Mouse (Mus musculus): ENCODE measurements around the gene E430018J23Rik.

E430018J23Rik gene

DNA sequence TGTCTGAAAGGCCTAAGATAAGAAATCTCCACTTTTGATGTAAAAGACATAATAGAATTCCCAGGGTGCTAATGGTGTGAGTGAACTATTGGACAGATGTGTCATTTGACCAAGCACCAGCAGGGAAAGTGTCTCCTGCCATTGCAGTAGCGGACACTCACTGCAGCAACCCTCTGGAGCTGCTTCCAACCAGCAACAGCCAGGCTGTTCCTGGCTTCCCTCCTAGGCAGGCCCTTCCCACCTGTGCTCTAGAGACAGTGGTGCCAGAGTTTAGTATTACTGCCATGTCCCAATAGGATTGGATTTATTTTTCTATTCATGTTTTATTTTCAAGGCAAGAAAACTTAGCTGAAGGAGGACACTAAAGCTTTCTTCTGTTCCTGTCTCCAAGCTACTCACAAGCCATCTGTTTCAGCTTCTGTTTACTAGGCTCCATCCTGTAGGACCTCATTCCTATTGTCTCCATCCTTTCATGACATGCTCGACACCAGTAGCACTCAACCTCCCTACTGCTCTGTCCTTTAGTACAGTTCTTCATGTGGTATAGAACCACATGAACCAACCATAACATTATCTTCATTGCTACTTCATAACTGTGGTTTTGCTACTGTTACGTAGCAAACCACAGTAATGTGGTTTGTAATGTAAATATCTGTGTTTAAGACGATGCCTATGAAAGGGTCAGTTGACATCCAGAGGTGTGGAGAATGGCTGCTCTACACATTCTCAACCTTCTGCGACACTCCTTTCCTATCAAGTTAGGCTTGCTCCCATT is 42.0 kb downstream of the E430018J23Rik start:
- no peak for TF ChIP-seq GATA4 (IDR thresholded peaks at IDR 0.05; ENCODE audit: insufficient replicate concordance, low read length)

DNA sequence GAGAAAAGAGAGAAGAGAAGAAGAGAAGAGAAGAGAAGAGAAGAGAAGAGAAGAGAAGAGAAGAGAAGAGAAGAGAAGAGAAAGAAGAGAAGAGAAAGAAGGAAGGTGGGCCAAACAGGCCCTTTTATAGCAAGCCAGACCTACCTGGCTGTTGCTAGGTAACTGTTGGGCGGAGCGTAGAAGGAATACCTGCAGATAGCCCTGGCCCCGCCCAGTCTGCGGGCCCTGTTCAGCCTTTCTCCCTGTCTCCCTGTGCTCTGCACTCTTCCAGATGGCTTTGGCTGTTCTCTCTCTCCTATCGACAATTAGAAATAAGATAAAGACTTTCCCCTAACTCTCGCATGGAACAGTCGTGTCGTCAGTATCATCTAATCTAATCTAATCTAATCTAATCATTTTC is 46.8 kb downstream of the E430018J23Rik start:
- TF ChIP-seq GATA4 (IDR thresholded peaks at IDR 0.05; ENCODE audit: insufficient replicate concordance, low read length): no peak

DNA sequence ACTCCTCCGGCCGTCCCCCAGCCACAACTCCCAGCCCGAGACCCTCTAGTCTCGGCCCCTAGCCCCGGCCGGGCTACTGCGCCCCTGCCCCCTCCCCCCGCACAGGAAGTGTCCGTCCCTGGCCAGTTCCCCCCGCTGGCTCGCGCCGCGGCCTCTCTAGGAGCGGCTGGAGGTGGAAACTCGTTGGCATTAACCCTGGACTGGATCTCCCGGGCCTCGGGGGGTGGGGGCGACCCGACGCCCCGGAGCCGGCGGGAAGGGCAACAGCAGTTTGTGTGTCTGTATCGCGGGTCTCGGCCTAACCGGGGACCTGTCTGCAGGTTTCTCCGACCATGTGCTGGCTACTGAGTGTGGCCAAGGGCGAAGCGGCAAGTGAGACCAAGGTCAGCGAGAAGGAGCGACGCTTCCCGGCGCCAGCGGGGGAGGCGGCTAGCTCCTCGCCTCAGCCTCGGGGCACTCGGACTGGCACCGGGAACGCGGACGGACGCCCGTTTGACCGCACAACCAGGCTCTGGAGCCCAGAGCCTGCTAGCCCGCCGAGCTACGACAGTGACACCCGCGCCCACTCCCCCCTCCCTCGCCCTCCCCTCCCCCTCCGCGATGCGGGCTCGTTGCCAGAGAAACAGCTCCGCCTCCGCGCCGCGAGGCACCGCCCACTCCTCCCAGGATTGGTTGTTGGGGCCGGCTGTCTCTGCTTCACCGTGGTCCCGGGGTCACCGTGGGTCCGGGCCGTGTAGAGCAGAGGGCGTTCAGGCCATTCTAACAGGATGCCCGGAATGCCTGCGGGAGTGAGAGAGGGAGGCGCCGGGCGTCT is 47.7 kb downstream of the E430018J23Rik start, which contains the start of gene Zfp768:
Gene Zfp768 (minus strand): TSS at position 78 of the 814 bp plus-strand sequence.
- TF ChIP-seq GATA4 (IDR thresholded peaks at IDR 0.05; ENCODE audit: insufficient replicate concordance, low read length): no peak; the same call in 1 of the 2 replicates

DNA sequence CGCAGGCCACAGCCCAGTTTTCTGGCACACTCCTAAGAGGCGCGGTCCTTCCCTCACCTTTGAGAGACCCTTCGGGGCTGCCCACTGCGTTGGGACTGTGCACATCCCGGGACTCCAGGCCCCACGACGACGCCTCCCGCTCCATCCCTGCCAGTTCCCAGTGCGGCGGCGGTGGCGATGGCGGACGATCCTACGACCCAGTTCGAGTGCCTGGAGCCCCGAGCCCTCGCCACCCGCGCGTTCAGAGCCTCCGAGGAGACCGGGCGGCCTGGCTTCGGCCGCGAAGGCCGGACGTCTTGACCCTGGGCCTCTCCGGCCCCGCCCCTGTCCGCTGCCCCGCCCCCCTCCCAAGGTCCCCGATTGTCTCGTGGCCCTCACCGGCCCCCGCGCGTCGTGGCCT is 48.3 kb downstream of the E430018J23Rik start:
- TF ChIP-seq GATA4 (IDR thresholded peaks at IDR 0.05; ENCODE audit: insufficient replicate concordance, low read length): no peak

DNA sequence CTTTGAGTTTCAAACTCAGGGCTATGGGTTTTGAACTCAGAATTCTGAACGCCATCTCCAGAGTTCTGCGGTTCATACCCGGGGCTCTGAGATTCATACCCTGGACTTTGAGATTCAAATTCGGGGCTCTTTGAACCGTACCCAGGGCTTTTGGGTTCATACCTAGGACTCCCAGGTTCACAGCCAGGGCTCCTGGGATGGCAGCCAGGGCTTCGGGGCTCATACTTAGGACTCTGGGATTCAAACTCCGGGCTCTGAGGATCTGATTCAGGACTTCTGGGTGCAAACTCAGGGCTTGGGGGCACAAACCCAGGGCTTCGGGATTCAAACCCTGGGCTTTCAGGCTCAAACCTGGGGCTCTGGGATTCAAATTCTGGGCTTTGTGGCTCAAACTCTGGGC is 49.1 kb downstream of the E430018J23Rik start:
- no peak for TF ChIP-seq GATA4 (IDR thresholded peaks at IDR 0.05; ENCODE audit: insufficient replicate concordance, low read length)

DNA sequence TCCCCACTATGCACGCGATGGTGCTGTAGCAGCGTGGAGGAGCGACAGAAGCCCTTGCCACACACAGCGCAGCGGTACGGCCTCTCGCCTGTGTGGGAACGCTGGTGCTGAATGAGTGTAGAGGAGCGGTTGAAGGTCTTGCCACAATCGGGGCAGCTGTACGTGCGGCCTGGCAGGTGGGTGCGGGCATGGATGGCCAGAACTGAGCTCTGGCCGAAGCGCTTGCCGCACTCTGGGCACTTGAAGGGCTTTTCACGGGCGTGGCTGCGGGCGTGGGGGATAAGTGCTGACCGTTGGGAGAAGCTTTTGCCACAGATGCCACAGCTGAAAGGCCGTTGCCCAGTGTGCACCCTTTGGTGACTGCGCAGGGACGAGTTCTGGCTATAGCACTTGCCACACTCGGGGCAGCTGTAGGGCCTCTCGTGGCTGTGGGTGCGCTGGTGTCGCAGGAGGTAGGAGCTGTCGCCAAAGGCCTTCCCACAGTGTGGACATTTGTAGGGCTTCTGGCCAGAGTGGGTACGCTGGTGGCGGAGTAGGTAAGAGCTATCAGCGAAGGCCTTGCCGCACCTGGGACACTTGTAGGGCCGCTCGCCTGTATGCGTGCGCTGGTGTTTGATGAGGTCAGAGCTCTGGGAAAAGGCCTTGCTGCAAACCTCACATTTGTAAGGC is 49.9 kb downstream of the E430018J23Rik start:
- no peak for TF ChIP-seq GATA4 (IDR thresholded peaks at IDR 0.05; ENCODE audit: insufficient replicate concordance, low read length)

DNA sequence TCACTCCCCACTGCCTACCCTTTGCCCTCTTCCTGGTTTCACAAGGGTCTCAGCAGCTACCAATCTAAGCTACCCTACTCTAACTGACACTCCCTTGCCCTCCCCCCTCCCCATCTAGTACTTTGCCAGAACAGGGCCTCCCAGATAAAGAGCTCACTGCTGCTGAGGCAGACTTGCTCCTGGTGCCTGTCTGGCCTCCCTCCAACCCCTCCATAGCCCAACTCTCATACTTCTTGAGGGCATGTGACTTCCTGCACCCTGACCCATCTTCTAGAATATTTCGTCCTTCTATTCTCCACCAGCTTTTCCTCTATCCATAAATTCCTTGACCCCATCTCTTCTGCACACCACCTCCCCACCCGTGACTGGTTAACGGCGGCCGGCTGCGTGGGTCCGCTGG is 50.5 kb downstream of the E430018J23Rik start:
- TF ChIP-seq GATA4 (IDR thresholded peaks at IDR 0.05; ENCODE audit: insufficient replicate concordance, low read length): no peak

DNA sequence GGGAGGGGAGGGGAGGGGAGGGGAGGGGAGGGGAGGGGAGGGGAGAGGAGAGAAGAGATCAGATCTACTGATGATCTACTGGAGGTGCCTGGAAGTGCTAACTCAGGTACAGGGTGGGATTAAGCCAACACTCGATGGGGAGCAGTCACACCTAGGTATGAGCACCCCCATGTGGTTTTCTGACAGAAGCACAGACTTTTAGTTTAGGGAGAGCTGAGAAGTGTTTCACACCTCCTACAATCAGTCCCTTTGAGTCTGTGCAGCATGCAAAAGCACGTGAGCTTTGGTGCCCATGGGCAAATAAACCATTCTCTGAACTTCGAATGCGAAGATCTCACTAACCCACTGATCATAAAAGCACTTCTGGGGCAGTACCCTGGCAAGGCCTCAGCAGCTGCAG is 51.1 kb downstream of the E430018J23Rik start:
- TF ChIP-seq GATA4 (IDR thresholded peaks at IDR 0.05; ENCODE audit: insufficient replicate concordance, low read length): no peak

DNA sequence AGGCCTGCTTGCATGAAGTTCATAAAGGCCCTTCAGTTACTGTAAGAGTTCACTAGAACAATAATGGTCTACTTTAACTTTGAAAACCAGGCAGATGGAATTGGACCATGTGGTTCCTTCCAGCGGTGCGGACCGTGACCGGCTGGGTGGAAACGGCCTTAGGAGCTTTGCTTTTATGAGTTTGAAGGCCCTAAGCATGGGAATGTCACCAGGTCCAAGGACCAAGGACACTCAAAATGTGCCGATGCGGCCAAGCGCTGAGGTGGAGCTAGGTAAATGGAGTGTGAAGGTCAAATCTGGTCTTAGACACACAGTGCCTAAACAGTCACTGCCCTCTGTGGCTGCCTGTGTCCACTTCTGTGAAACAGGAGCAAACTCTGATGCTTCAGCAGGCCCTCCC is 52.1 kb downstream of the E430018J23Rik start:
- TF ChIP-seq GATA4 (IDR thresholded peaks at IDR 0.05; ENCODE audit: insufficient replicate concordance, low read length): no peak

Measured in liver, adult (tissue).